Mouse (Mus musculus) layer of hippocampus, adult 6 months (tissue): Measurements from ENCODE around the gene Rhox11. TPM values are rescaled to one million over a fixed set of nuclear protein-coding genes. Genes with fewer than 3 reads are reported as not detected.

Experiments used
- long read RNA-seq, 2 experiments: library from polyadenylated mRNA; unstranded; transcript quantifications; one replicate each; pipeline ENCODE4 v2.0.0; 2019 to 2020
- polyA plus RNA-seq: library from polyadenylated mRNA; unstranded; fragments of <200 nt; fragmentation: Nextera tagmentation; gene quantifications from 2 replicates; pipeline ENCODE4 v1.2.3, GENCODE M21; 2021

The Rhox11 gene
- not detected in 2 replicates for polyA plus RNA-seq
- long read RNA-seq, experiment 1: 0 reads
- long read RNA-seq, experiment 2: 0 reads

GRCm38 (mm10) chrX:38085041-38085440 lies at the start of gene Rhox11:
Gene Rhox11, minus strand, starts transcription at chrX:38085141.

GRCm38 (mm10) chrX:38120982-38121381 lies 36.0 kb upstream of the Rhox11 start, which contains the start of gene Rhox13:
Gene Rhox13, plus strand, starts transcription at chrX:38121219.

GRCm38 (mm10) chrX:38110807-38111206 lies 25.9 kb upstream of the Rhox11 start, which contains the start of gene Rhox12:
Gene Rhox12, minus strand, starts transcription at chrX:38110907.

DNA sequence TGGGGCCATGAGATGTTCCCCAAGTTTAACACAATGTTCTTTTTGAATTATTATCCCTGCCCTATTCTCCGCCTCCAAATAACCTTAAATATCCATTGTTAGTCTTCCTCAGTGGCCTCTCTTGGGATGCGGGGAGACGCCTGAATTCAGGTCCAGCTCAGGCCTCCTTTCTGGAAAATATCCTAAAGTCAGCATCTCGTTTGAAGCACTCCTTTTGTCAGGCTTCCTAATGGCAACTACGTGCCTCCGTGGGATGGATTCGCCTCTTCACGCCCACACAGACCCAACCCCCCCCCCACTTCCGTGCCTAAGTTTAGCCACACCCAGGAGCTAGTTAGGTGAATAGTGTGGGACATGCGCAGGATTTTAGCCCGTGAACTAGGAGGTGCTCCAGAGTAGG lies 18.8 kb downstream of the Rhox11 start, which contains the start of gene Rhox10:
Rhox10 (plus strand) TSS at position 301 of the 400 bp plus-strand sequence.

GRCm38 (mm10) chrX:38043014-38043413 lies 41.9 kb downstream of the Rhox11 start, which contains the start of gene Btg1-ps2:
Gene Btg1-ps2, minus strand, starts transcription at chrX:38043114.

Other genes with a start within 250 kb of the Rhox11 start
- gene Rhox8, start 206.2 kb downstream of the Rhox11 start, polyA plus RNA-seq: not detected in 2 replicates
- not detected in 2 replicates for gene Rhox7b, start 187.9 kb downstream of the Rhox11 start, polyA plus RNA-seq
- gene Rhox9, start 183.4 kb downstream of the Rhox11 start, polyA plus RNA-seq: not detected in 2 replicates
- gene Btg1-ps1, start 66.3 kb downstream of the Rhox11 start, polyA plus RNA-seq: not detected in 2 replicates
- gene Btg1-ps2, start 42.0 kb downstream of the Rhox11 start, polyA plus RNA-seq: not detected in 2 replicates
- gene Rhox10, start 18.7 kb downstream of the Rhox11 start, polyA plus RNA-seq: not detected in 2 replicates
- gene Rhox12, start 25.8 kb upstream of the Rhox11 start, polyA plus RNA-seq: not detected in 2 replicates
- gene Rhox13, start 36.1 kb upstream of the Rhox11 start, polyA plus RNA-seq: not detected in 2 replicates
- gene Zbtb33, start 104.7 kb upstream of the Rhox11 start, polyA plus RNA-seq: 4.6 and 4.7 TPM in 2 replicates
- gene Tmem255a, start 167.3 kb upstream of the Rhox11 start, polyA plus RNA-seq: 21.8 and 22.0 TPM in 2 replicates
- gene Atp1b4, start 231.0 kb upstream of the Rhox11 start, polyA plus RNA-seq: not detected in 2 replicates